Mouse (Mus musculus): ENCODE measurements at regions not wholly inside any gene's neighbourhood (a gene's known extent, or its start where the extent isn't known, plus 50 kb on each side); places are given as distances from the start of the nearest gene placed in this dataset.
A peak's percentile ranks its signal among the peaks of the same experiment; 100 is the strongest.

DNA sequence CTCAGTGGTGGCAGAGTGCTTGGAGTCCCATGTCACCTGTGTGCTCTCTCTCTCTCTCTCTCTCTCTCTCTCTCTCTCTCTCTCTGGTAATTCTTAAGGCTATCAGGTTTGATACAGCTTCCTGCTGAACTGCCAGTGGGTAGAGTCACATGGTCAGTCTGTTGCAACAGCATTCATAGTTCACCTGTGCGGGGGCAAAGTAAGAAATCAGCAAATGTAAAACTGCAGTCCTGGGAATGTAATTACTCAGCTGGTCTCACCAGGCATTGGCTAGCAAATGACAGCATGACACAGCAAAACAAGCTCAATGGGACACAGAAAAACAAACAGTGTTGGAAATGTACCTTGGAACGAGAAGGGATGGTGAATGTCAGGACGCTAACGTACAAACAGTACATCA is 422.7 kb downstream of the Ppargc1a start:
- no peak for DNase-seq
- intact Hi-C loops (cut with DNase I), result no loop called here

DNA sequence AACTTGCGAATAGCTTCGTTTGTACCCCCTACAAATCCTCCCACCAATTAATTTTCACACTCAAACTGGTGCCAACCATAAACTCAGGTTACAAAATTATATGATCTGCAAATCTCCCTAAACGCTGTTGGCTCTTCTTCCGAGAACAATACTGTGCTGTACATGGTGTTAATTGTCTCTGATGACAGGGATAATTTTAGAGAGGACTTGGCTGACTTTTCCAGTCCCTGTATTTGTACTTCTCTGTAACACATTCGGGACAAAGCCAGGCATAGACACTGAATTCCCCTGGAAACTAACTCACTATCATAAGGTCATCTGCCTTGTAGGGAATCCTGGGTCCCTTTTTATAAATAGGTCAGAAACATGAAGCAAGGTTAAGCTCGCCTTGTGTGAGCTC is 442.4 kb downstream of the Ppargc1a start:
- intact Hi-C loops (cut with DNase I), result no loop called here
- no peak for DNase-seq

DNA sequence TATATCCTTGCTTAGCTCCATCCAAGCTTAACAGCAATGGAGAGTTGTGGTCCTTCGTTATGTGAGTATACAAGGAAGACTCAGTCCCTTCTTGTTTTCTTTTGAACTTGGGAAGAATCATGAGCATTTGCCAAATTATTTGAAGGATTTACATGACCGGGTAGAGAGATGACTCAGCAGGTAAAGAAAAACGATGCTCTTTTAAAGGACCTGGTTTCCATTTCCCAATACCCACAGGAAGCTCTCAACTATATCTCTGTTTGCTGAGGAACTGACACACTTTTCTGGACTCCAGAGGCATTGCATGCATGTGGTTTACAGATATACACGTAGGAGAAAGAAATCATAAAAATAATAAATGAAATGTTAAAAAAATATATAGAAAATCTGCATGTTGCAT is 457.5 kb downstream of the Ppargc1a start:
- DNase-seq, result no peak
- intact Hi-C loops (cut with DNase I), result no loop called here

DNA sequence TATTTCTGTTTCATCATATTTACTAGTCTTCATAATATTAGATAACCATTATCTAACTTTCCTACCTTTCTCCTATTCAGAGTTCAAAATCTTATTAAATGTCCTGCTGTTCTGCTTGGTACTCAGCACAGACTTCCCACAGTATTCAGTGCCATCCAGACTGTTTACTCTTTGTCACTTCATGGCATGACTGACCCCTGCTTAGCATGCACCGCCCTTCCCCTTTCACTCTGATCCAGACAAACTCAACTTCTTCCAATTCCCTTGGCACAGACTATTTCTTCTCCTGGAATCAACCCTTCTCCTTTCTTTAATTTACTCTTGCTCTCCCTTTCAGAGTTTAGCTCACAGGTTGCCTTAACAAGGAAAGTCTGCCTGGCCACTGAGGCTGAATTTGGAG is 458.8 kb downstream of the Ppargc1a start:
- intact Hi-C loops (cut with DNase I), result no loop called here
- DNase-seq, result peak; percentile 1

DNA sequence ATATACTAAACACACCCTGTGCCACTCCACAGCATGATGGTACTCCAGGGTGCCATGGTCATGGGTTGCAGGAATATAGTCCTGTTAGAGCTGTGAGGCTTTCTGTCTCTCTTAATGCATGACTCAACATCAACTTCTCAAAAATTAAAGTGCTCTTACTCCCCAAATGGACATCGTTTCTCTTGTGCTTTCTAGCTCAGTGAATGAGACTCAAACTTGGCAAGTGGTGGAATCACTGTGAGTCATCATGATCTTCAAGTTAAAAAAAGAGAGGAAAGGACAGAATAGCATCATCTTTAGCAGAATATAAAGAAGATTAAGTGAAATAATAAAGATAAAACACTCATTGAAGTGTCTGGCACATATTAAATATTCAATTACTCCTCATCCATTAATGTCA is 459.3 kb downstream of the Ppargc1a start:
- no peak for DNase-seq
- intact Hi-C loops (cut with DNase I), result no loop called here

DNA sequence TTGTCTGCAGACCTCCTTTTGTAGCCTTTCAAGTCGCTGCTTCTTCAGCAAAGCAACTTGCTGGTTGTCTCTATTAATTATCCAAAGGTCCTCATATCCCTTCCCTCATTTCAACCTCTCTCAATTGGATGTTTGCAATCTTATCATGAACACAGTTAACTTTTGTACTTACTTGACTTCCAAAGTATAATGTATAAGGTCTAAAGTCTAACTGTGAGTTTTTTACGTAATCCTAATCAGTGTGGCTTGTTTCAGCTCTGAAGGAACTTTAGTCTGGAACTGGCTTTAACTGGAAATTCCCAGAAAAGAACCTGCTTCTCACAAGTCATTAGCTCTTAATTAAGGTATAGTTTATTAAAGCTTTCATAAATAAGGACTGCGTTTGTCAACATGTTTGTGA is 467.6 kb downstream of the Ppargc1a start:
- intact Hi-C loops (cut with DNase I), result no loop called here
- no peak for DNase-seq

DNA sequence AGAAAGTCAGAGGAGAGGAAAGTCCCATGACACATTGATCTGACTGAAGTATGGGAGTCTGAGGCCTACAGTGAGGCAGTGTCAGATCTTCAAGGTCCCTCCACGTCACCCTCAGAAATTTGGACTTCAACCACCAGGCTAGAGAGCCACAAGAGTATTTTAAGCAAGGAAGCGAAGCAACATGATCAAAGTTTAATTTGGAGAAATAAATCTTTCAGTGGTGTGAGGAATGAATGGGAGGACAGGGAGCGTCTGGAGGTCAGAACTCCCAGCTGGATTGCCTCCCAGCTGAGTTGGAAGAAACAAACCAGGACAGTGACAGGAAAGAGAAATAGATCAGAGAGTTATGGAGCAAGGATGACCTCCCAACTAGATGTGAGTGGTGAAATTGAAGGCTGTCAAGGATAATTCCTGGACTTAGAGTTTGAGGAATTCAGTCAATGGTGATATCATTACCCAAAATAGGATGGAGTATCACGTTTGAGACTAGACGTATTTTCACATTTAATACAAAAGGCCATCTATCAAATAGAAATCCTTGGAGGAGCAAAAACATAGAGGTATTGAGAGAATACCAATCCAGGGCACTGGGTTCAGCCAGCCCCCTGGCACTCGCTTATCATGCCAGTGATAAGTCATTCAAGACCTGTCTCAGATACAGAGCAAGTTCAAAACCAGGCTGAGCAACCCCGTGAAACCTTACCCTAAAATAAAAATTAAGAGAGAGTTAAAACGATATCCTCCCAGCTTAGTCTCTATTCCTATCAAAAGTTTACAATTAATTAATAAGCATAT is 494.7 kb downstream of the Ppargc1a start:
- intact Hi-C loops (cut with DNase I), result no loop called here
- DNase-seq, result no peak

DNA sequence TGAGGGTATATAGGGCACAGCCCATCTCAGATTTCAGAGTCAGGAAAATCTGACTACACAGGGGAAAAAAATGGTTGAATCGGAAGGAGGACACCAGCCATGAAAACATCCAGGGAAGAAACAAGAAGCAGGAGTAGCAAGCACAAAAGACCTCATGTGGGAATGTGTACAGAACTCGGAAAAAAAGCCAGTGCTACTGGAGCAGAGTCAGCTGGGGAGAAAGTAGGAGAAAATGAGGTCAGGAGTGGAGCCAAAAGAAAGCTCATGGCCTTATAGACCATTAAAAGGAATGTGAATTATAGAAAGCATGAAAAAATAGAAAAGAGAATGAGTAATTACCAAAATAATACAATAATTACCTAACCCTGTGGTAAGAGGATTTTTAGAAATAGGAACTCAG is 495.4 kb downstream of the Ppargc1a start:
- DNase-seq, result no peak
- intact Hi-C loops (cut with DNase I), result no loop called here

DNA sequence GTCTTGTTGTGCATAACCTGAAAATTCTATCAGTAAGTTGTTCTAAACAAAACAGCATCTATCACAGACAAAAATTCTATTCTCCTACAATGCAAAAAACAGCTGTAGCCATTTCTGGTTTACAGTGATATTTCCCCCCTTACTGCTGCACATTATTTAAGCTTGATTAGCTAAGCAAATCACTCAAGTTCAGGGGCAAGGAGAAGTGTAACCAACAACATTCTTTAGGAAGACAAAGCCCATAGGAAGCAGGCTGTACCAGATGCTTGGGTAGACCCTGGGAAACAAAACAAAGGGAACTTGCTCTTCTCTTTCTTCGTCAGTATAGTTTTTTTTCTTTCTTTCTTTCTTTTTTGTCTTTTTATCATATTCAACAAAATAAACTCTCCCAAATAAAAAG is 497.9 kb downstream of the Ppargc1a start:
- intact Hi-C loops (cut with DNase I), result no loop called here
- no peak for DNase-seq

DNA sequence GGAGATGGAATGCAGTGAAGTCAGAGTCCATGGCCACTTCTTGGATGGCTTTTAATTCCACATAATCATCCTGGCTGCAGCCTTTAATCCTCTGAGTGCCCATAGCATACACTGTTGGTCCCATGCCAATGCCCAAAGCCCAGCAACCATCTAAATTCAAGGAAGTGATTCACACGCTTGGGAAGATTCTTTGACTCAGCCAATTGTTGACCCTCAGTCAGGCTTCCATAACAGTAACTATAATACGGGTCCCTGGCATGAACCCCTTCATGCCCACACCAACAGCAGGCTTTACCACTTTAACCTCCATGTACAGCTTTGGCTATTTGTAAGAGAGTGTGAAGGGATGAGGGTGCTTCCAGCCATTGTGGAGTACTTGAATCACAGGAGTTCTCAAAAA is 521.7 kb downstream of the Ppargc1a start:
- intact Hi-C loops (cut with DNase I), result no loop called here

DNA sequence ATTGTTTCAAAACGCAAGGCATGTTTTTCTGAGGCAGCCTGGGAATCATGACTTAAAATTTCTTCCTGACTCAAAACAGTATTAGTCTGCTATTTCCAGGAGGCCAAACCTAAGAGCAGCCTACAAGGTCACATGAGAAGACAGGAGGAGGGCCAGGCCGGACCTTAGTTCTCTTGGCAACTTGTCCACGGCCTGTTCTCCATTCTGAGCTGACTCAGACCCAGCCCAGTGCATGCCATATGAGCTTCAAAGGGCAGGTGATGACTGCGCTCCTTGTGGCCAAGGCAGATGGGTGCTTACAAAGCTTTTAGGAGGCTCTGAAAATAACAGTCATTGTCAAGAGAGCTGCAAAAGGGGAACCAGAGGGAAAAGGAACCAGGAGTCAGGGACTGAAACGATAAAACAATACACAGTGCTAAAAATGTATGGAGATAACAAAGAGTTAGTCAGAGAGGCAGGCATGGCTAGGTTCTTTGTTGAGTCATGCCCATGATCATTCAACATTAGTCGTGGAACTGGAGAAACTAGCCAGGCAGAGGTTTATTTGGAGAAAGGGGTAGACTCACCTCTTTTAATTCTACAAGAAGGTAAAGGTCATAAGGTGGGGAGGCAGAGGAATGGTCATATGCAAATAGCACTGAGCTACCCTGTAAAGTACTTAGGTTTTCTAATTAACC is 525.8 kb downstream of the Ppargc1a start:
- DNase-seq, result no peak
- intact Hi-C loops (cut with DNase I), result no loop called here

More for the DNA sequence above, 521.7 kb downstream of the Ppargc1a start:
- peak; percentile 44 for DNase-seq

DNA sequence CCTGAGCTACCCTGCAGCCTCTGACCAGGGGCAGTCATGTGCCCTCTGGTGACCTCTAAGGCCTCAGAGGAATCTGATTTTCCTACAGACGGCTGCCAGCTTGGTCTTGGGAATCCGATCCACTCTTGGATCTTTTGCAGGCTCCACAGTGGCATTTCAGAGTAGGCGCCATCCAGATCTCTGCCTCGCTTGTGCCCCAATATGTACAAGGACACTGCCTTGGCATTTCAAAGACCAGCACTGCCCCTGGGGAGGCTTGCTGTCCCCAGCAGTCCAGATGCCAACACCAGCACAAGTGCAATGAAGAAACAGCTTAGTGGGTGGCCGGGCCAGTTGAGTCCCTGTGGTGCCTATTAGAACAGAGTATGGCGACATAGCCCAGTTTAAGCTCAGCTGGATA is 526.6 kb downstream of the Ppargc1a start:
- DNase-seq, result no peak
- intact Hi-C loops (cut with DNase I), result no loop called here

DNA sequence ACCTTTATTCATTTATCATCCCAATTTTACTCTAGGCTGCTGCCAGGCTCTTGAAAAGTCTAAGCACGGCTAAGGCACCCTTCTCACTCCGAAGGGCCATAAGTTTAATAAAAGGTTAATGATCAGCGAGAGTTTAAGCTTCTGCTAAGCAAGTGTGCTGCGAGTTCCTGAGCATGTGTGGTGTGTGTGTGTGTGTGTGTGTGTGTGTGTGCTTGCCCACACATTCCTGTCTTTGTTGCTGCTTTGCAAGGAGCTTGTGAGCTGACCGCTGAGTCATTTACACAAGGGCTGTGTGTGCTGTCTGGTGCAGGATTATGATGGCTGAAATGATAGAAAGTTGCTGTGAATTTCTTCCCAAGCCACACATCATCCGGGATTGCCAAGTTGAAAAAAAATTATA is 527.1 kb downstream of the Ppargc1a start:
- intact Hi-C loops (cut with DNase I), result no loop called here
- no peak for DNase-seq

DNA sequence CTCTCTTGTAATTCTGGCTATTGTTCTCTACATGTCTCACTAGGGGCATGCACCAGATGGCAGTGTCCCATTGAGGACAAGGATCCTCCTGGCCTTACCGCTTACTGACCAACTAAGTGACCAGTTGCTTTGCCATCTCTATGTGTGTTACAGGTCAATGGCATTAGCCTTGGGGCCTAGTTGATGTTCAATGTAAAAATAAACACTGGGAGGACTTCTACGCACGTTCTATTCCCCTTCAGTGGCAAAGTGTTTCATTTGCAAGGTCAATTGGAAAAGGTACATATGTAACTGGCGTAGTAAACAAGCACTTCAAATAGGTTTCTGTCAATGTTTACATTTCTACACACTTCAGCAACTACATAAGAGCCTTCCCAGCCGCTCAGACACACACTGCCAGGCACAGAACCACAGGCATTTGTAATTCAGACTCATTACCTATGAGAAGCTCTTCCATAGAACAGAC is 527.8 kb downstream of the Ppargc1a start:
- DNase-seq, result peak; percentile 8
- intact Hi-C loops (cut with DNase I), result no loop called here

DNA sequence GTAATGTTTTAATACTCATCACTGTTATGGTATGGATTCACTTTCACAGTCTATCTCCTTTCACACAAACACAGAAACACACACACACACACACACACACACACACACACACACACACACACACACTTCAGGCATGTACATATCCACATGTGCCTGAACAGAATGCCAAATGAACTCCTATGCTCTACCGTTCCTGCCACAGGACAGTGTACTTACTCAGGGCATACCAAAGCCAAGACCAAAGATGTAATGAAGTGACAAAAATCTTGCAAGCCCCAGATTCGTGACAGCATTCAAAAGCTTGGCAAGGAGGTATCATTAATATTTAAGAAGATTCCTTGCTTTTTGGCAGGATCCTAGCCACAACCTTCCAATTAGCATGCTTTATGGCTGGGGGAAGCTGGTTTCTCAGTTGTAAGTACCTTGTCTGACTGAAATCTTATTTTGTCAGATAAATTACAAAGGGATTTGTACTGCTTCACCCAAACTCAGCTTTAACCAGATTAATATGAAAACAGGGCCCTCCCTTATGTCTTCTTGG is 531.0 kb downstream of the Ppargc1a start:
- no peak for DNase-seq
- intact Hi-C loops (cut with DNase I), result no loop called here

DNA sequence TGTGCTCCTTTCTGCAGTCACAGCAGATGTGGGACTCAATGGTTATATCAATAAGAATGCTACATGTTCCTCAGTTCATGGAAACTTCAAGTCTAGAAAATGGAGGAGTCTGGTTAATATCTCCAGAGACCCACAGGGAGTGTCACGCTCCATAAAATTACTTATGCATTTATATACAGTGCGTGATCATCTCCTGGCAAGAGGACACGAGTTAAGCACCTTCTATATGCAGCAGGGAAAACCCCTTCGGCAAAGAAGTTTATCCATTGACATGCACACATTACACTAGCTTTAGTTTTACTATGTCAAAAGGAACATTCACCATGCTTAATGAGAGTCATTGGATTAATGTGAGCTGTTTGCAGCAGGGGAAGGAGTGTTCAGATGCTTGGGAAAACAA is 538.6 kb downstream of the Ppargc1a start:
- intact Hi-C loops (cut with DNase I), result no loop called here

DNA sequence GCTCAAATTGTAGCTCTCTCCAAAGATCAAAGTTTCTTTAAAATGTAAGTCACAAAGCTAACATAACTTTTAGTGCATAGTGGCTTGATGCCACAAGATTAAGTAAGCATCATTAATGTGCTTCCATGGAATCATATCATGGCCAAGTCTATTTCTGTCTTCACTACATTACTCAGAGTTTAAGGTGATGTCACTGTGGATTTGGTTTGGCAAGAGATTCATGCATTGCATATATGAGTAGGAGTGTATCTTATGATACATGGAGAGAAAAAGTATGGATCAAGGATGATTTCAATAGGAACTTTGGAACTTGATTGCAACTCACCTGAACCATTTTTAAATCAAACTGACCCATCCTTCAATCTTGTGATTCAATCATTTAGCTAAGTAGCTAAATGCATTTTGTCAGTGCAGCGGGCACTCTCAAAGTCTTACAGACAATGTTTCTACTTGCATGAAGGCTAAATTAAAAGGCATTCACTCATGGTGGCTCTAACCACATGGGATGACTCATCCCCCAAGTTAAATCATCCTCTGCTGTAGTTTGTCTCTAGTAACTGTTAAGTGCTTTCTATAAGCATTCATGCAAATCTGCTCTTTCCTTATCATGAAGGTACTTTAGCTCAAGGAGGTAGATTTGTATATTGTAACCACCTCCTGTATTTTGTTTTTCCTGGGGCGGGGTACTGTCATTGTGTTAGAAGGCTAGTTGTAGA is 576.5 kb downstream of the Ppargc1a start:
- intact Hi-C loops (cut with DNase I), result loop anchor here (2.0 kb wide), 1 partner anchor 46 kb away; no protein-coding TSS in a partner anchor
- no peak for DNase-seq

More for the DNA sequence above, 538.6 kb downstream of the Ppargc1a start:
- no peak for DNase-seq
